Mouse (Mus musculus) kidney, adult 18-20 months (tissue): ENCODE measurements around the gene Hcn2.
A peak's percentile ranks its signal among the peaks of the same experiment; 100 is the strongest.
"Not testable (repeated sequence)": the region's sequence is repeated elsewhere in the genome, so short reads cannot be mapped to it uniquely, and the experiment has no call there.

Source experiments
- DNase-seq: peaks from one replicate; pipeline ENCODE4 v3.0.0; 2021

Hcn2 gene

DNA sequence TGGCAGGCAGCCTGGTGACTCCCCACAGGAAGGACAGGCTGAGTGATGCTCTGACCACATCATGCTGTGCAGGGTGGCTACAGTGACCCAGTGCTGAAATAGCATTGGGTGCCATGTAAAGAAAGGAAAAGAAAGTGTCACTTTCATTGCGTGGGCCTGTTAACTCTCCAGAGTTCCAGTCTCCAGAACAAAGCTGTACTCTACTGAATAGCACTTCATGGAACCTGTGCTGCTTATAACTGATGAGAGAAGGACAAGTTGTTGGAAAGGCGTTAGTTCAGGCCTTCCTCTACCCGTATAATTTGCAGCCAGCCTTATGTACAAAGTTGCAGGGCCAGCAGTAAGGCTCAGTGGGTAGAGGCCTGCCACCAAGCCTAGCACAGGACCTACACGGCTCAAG lies 27.7 kb upstream of the Hcn2 start, which contains the start of gene Gzmm:
Gene Gzmm (plus strand): TSS at position 301 of the 400 bp plus-strand sequence.
- no peak for DNase-seq

DNA sequence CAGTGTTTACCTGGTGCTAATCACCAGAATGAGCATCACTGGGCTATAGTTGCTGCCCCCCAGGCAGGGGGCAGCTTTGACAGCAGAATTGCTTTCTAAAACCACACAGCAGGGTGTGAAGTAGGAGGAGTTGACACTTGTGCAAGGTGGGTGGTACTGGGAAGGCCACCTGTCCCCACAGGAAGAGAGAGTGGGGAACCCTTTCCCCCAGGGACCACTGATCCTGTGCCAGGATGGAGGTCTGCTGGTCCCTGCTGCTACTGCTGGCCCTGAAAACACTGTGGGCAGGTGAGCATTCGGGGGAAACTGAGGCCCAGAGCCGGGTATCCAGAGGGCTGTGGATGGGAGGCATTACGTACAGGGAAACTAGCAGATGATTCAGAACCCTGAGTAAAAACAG lies 27.3 kb upstream of the Hcn2 start:
- no peak for DNase-seq

- no peak for DNase-seq
These were observed 24.4 kb upstream of the Hcn2 start for GRCm38 (mm10) chr10:79691986-79692548.

DNA sequence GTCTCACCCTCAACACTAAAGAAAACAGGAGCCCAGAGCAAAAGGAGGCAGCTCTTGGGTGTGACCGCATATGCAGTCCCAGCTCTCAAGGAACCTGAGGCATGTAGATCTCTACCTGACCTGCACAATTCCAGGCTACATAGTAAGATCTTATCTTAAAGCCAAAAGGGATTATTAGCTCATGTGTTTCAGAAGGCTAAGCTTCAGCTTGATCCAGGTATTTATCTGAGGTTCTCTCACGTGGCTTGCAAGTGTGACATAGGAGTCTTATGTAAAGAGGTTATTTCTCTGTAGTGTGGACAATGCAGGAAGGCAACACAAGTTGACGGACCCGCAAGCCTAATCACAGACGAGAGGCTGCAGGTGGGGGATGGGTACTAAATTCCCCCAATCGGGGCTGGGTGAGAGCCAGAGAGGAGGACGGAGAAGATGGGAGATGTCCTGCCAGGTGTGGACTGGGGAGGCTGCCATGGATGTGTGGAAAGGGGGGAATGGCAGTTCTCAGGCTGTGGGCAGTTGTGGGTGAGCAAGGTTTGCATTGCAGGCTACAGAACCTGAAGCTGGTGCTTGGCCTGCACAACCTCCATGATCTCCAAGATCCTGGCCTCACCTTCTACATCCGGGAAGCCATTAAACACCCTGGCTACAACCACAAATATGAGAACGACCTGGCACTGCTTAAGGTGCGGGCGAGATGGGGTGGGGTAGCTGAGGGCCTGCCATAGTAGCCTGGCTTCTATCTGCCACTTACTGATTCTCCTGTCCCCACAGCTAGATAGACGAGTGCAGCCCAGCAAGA lies 22.7 kb upstream of the Hcn2 start:
- DNase-seq: no peak

DNA sequence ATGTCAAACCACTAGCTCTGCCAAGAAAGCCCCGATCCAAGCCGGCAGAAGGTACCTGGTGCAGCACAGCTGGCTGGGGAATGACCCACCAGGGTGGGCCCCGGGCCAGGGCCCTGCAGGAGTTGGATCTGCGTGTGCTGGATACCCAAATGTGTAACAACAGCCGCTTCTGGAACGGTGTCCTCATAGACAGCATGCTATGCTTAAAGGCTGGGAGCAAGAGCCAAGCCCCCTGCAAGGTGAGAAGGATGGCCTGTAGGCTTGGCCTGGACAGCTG lies 22.1 kb upstream of the Hcn2 start:
- DNase-seq: no peak

DNA sequence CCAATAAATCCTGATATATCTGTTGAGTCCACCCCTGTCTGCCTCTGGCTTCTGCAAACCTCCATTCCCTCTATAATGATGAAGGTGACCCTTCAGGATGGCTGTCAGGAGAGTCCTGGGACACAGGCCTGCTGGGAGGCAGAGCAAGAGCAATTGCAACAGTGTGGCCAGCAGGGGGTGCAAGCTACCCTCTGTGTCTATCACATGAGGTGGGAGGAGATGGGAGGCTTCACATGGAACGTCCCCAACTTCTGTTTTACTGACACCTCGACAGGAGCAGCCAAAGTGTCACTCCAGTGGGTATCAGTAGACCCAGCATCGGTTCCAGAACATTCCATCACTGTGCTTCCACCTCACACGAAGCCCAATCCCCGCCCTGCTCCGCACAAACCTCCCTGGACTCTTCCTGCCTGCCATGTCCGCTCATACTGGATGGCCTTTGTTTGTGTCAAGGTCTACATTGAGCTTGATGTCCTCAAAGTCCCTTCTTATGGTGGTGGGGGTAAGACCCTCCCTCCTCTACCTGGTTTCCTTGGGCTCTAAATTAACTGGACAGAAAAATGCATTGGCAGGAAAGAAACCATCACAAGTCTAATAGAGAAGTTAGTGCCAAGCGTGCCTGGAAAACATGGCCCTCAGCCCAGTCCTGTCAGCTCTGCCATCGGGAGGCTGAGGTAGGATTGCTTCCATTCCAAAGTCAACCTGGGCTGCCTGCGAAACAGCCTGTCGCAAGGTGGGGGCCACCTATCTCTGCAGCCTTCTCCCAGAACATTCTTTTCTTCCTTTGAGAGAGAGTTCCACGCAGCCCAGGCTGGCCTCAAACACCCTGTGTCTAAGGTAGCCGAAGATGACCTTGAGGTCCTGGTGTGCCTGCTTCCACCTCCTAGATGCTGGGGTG lies 21.0 kb upstream of the Hcn2 start:
- DNase-seq: peak; percentile 76

GRCm38 (mm10) chr10:79696129-79696651 lies 20.2 kb upstream of the Hcn2 start:
- no peak for DNase-seq

- no peak for DNase-seq
These were observed 18.5 kb upstream of the Hcn2 start for GRCm38 (mm10) chr10:79697916-79698315.

DNA sequence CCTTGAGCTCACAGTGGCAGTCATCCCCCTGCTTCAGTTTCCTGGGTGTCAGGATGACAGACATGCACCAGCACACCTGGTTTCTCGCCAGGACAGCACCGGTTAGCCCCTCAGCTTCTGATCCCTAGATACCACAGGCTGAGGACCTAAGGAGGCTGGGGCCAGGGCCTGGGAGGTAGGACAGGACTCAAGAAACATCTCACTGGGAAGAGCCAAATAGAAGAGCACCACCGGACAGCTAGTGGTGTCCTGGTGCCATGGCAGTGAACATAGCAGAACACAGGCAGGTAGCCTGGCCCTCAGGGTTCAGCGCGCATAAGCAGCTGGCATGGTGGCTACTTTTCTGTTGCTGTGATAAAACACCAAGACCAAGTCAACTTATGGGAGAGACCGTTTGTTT lies 18.0 kb upstream of the Hcn2 start:
- no peak for DNase-seq

DNA sequence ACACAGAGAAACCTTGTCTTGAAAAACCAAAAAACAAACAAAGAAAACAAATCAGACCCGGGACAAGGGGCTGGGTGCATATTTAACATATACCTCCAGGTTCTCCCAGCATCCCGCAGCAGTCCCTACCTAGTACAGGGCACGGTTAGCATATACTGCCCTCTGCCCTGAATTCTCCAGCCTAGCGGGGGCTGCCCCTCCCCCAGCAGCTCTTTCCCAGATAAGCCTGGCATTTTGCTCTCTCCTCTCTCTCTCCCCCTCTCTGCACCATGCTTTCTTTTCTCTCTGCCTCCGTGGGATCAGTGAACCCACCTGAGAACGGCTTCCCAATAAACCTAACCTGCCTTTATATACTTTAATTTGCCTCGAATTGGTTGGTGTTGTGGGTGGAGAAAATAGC lies 15.8 kb upstream of the Hcn2 start:
- DNase-seq: no peak

- DNase-seq: peak; percentile 64
These were observed 14.8 kb upstream of the Hcn2 start for GRCm38 (mm10) chr10:79701443-79702129.

DNA sequence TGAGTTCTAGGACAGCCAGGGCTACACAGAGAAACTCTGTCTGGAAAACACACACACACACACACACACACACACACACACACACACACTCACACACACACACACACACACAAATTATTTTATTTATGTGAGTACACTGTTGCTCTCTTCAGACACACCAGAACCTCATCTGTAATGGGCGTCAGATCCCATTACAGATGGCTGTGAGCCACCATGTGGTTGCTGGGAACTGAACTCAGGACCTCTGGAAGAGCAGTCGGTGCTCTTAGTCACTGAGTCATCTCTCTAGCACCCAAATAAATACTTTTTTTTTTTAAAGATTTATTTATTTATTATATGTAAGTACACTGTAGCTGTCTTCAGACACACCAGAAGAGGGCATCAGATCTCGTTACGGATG lies 13.5 kb upstream of the Hcn2 start:
- DNase-seq: not testable (repeated sequence)

DNA sequence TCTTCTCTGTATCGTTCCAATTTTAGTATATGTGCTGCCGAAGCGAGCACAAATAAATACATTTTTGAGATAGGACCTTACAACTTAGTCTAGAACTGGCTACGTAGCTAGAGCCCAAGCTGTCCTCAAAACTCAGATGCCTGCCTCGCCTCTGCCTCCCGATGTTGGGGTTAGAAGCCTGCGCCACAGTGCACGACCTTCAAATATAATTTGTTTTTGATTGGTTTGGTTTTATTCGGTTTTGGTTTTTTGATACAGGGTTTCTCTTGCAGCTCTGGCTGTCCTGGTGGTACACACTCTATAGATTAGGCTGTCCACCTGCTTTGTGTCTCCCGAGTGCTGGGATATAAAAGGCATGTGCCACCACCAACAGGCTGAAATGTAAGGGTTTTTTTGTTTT lies 12.9 kb upstream of the Hcn2 start:
- no peak for DNase-seq

DNA sequence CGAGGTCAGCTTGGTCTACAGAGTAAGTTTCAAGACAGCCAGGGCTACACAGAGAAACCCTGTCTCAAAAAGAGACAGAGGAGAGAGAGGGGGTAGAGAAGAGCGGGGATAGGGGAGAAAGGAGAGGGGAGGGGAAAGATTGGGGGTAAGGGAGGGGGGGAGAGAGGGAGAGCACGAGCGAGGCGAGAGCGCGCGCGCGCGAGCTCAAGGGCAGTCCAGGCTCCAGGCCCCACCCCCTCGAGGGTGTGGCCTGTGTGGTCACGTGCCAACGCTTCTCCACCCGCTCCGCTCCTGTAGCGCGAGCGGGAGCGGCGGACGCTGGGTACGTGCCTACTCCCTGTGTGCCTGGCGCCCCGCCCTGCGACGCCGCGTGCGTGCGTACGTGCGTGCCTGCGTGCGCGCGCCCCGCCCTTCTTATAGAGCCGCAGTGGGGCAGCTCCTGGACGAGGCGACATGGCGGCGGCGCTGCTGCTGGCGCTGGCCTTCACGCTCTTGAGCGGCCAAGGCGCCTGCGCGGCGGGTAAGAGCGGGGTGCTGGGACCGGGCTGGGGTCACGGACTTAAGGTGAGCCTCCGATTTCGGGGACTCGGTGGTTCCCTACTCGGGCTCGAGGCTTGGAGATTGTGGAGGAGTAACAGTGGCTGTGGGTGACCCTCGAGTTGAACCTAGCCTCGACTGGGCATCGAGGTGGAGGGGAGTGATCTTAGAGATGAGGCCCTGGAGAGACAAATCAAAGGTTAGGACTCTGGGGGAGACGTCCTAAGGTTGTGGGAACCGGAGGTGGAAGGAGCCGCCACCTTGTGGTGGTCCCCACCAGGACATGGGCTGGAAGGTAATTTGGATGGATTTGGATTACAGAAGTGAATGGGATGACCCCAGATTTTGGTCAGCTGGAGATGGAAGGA lies 12.1 kb upstream of the Hcn2 start, which contains the start of gene Bsg:
Gene Bsg (plus strand): TSS at position 427 of the 905 bp plus-strand sequence.
- peak; percentile 99 for DNase-seq

GRCm38 (mm10) chr10:79704970-79705360 lies 11.5 kb upstream of the Hcn2 start:
- DNase-seq: no peak

GRCm38 (mm10) chr10:79705951-79706350 lies 10.5 kb upstream of the Hcn2 start:
- no peak for DNase-seq

DNA sequence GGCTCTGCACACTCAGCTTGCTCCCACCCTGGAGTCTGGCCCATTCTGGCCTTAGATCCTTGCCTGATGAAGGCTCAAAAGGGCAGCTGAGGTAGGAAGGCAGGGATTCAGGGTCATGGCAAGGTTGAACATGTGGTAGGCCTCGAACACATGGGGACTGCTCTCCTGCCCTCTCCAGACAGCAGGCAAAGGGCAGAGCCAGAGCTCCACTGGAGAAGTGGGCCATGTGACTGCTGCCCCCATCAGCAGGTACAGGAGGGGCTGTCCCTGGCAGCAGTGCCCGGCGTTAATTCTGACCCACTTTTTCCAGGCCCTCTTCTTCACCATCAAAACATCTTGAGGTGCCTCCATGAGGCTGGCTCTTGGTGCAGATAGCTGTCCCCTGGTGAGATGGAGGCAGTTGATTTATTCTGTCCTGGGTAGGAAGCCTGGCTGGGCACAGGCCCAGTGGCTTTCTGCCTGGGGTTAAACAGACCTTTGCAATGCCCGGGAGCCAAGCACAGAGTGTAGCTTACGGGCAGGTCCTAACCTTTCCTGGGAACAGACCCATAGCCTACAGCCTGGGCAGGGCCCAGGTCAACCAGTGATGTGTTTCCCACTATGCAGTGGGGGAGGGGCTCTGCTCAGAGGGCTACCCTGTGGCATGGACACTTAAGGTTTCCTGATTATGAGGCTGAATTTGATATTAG lies 9.9 kb upstream of the Hcn2 start:
- peak; percentile 48 for DNase-seq

GRCm38 (mm10) chr10:79707162-79707561 lies 9.3 kb upstream of the Hcn2 start:
- no peak for DNase-seq

DNA sequence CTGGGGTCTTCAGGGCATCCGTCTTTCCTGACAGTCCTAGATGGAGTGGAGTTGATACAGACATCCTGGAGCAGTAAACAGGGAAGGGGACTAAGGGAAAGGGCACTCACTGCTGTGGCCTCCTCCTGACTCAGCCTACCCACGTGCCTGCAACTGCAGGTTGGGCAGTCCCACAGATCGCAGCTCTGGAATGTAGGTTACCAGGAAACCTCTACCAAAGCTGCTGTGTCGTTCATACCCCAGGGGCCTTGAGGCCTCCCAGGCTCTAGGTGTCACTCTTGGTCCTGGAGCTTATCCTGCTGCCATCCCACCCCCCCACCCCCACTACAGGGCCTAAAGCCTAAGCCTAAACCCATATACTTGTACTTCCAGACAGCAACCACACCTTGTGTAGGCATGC lies 8.7 kb upstream of the Hcn2 start:
- DNase-seq: no peak

GRCm38 (mm10) chr10:79708668-79709067 lies 7.8 kb upstream of the Hcn2 start:
- DNase-seq: no peak

GRCm38 (mm10) chr10:79709307-79709706 lies 7.1 kb upstream of the Hcn2 start:
- no peak for DNase-seq
